24 mouse cellular contexts compared by ENCODE assay signal in the genomic region with DNA sequence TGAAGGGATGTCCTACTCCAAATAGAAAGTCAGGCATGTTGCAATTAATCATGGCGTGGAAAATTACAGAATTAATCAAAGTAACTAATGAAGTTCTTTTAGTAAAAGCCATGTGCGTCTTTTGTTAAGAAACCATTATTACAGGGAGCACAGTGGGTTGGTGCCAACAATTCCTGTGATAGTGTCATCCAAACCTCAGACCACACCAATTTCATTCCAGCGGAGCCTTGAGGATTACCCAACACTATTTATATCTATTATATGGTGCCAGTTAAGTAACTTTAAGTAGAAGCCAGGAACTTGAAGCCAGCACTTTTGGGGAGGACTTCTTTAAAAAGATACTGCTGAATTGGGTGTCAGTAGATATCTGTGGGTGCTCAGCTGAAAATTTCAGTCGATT.
DNase-seq lines count a peak whose midpoint lies in the region; ATAC-seq and TF ChIP-seq lines count a peak whose summit lies in the region.
"Had no signal": no experiment of that assay in that cellular context is flagged by ENCODE, and none has a peak within 500 bp of the region (broad histone marks: within the 10 kb centered on the region; RNA-seq: fewer than 3 reads in every experiment).

No protein-coding gene starts in this region.

- no peaks in the 10 kb centered on the region for H3K79me2 ChIP-seq in C2C12 (ENCODE audit: control insufficient read depth, insufficient read depth)

- in situ Hi-C loops in Patski (cut with MboI; ENCODE audit: low pct_unique_long_range_greater_than_20kb), result no loop called here

- CTCF ChIA-PET in Patski (lab: Charles Lee), result no interaction called here

- WGBS in embryonic facial prominence, embryonic 14.5 days, result 81% methylated on average over 4 of the region's 4 CpGs
- WGBS in embryonic facial prominence, embryonic 10.5 days, result 85% methylated on average over 4 of the region's 4 CpGs
- 53% methylated on average over 4 of the region's 4 CpGs for WGBS in lung, postnatal 0 days
- WGBS in hindbrain, embryonic 13.5 days, result 83% methylated on average over 4 of the region's 4 CpGs

- H3K27me3 ChIP-seq in embryonic facial prominence, embryonic 14.5 days (replicated peaks; ENCODE audit: control insufficient read depth, insufficient read depth, low read length), result no peaks in the 10 kb centered on the region
- no peaks in the 10 kb centered on the region for H3K27me3 ChIP-seq in embryonic facial prominence, embryonic 10.5 days (replicated peaks; ENCODE audit: low read depth, poor library complexity, severe bottlenecking)
- no peaks in the 10 kb centered on the region for H3K27me3 ChIP-seq in lung, postnatal 0 days (replicated peaks; ENCODE audit: insufficient read depth, low read length)
- H3K27me3 ChIP-seq in C2C12 (ENCODE audit: control insufficient read depth, insufficient read depth, insufficient read length) (no peaks in the 10 kb centered on the region), Patski (no peaks in the 10 kb centered on the region)
- no peaks in the 10 kb centered on the region for H3K27me3 ChIP-seq in hindbrain, embryonic 13.5 days
- H3K27me3 ChIP-seq: embryonic facial prominence, embryonic 12.5 days; forebrain, embryonic 12.5 days; forebrain, embryonic 15.5 days; heart, embryonic 13.5 days; hindbrain, embryonic 15.5 days had no signal

- no peak overlapping the region for H3ac ChIP-seq in C2C12 (ENCODE audit: control insufficient read depth, insufficient read length, low read depth)

- no peak overlapping the region for H3K9ac ChIP-seq in embryonic facial prominence, embryonic 14.5 days (ENCODE audit: low read depth, low read length)
- no peak overlapping the region for H3K9ac ChIP-seq in lung, postnatal 0 days (replicated peaks; ENCODE audit: low read depth)
- no peak overlapping the region for H3K9ac ChIP-seq in hindbrain, embryonic 13.5 days
- H3K9ac ChIP-seq: embryonic facial prominence, embryonic 12.5 days; forebrain, embryonic 12.5 days; forebrain, embryonic 15.5 days; heart, embryonic 13.5 days; hindbrain, embryonic 15.5 days had no signal

- no peak for TF ChIP-seq EP300 in lung, postnatal 0 days (IDR thresholded peaks at IDR 0.05)

- H3K79me3 ChIP-seq in C2C12 (ENCODE audit: low read depth), result no peaks in the 10 kb centered on the region

- H3K36me3 ChIP-seq in embryonic facial prominence, embryonic 14.5 days (ENCODE audit: control insufficient read depth, insufficient read depth, low read length), result no peaks in the 10 kb centered on the region
- H3K36me3 ChIP-seq in embryonic facial prominence, embryonic 10.5 days (replicated peaks), result no peaks in the 10 kb centered on the region
- no peaks in the 10 kb centered on the region for H3K36me3 ChIP-seq in lung, postnatal 0 days (ENCODE audit: insufficient read depth, low read length)
- H3K36me3 ChIP-seq in C2C12 (ENCODE audit: control insufficient read depth, insufficient read depth), result no peaks in the 10 kb centered on the region
- H3K36me3 ChIP-seq in hindbrain, embryonic 13.5 days, result no peaks in the 10 kb centered on the region
- H3K36me3 ChIP-seq: embryonic facial prominence, embryonic 12.5 days; forebrain, embryonic 12.5 days; forebrain, embryonic 15.5 days; heart, embryonic 10.5 days; heart, embryonic 13.5 days; hindbrain, embryonic 15.5 days had no signal

- H3K4me3 ChIP-seq in embryonic facial prominence, embryonic 14.5 days (ENCODE audit: low read depth, low read length), result no peak overlapping the region
- H3K4me3 ChIP-seq in embryonic facial prominence, embryonic 10.5 days, result no peak overlapping the region
- H3K4me3 ChIP-seq in lung, postnatal 0 days (ENCODE audit: low read depth, low read length), result no peak overlapping the region
- H3K4me3 ChIP-seq in C2C12 (ENCODE audit: insufficient read depth, poor library complexity, severe bottlenecking), result no peak overlapping the region
- H3K4me3 ChIP-seq in hindbrain, embryonic 13.5 days, result no peak overlapping the region
- H3K4me3 ChIP-seq: embryonic facial prominence, embryonic 12.5 days; erythroblast, embryonic 14.5 days; forebrain, embryonic 12.5 days; forebrain, embryonic 15.5 days; heart, adult 2 months; heart, embryonic 10.5 days; heart, embryonic 13.5 days; hindbrain, embryonic 15.5 days had no signal

- H3K9me3 ChIP-seq in embryonic facial prominence, embryonic 14.5 days (ENCODE audit: control insufficient read depth, low read length), result no peaks in the 10 kb centered on the region
- H3K9me3 ChIP-seq in embryonic facial prominence, embryonic 10.5 days, result no peaks in the 10 kb centered on the region
- no peaks in the 10 kb centered on the region for H3K9me3 ChIP-seq in lung, postnatal 0 days (ENCODE audit: low read length)
- H3K9me3 ChIP-seq in hindbrain, embryonic 13.5 days, result no peaks in the 10 kb centered on the region
- H3K9me3 ChIP-seq: embryonic facial prominence, embryonic 12.5 days; forebrain, embryonic 12.5 days; forebrain, embryonic 15.5 days; heart, embryonic 10.5 days; heart, embryonic 13.5 days; hindbrain, embryonic 15.5 days had no signal

- ATAC-seq in embryonic facial prominence, embryonic 14.5 days (ENCODE audit: low read depth), result no peak
- ATAC-seq in lung, postnatal 0 days, result peak; percentile 54; the same call in 1 of the 2 replicates
- ATAC-seq in Patski, result no peak
- no peak for ATAC-seq in hindbrain, embryonic 13.5 days (ENCODE audit: low FRiP score)
- no peak for ATAC-seq in activated CD4-positive, CD25-positive, alpha-beta regulatory T cell, adult 4 months
- ATAC-seq: forebrain, embryonic 15.5 days had no signal

- DNase-seq in embryonic facial prominence, embryonic 14.5 days (ENCODE audit: low spot score), result peak; percentile 41
- DNase-seq in embryonic facial prominence, embryonic 10.5 days (ENCODE audit: low spot score), result no peak
- peak; percentile 54 for DNase-seq in lung, postnatal 0 days (ENCODE audit: low spot score)
- DNase-seq in lung, postnatal 14 days, result no peak
- DNase-seq in Patski (ENCODE audit: low read depth, low spot score), result peak; percentile 35
- DNase-seq: adrenal gland, postnatal 10 days; cerebellum, adult 18-20 months; cerebellum, adult 9-10 months; cerebellum, postnatal 14 days; gastrocnemius, postnatal 10 days; gastrocnemius, postnatal 36 days; heart, adult 2 months; heart, postnatal 14 days; heart, postnatal 4 days had no signal

- TF ChIP-seq CTCF in lung, postnatal 0 days (IDR thresholded peaks at IDR 0.05), result no peak
- TF ChIP-seq CTCF in C2C12 (IDR thresholded peaks at IDR 0.05; ENCODE audit: control insufficient read depth, insufficient read depth, insufficient read length) (no peak), Patski (IDR thresholded peaks at IDR 0.05) (no peak)

- POLR2A ChIA-PET in Patski (lab: Charles Lee), result no interaction called here

- H3K4me2 ChIP-seq in embryonic facial prominence, embryonic 14.5 days (ENCODE audit: low read depth, low read length), result no peak overlapping the region
- no peak overlapping the region for H3K4me2 ChIP-seq in lung, postnatal 0 days (replicated peaks; ENCODE audit: low read depth, low read length)
- no peak overlapping the region for H3K4me2 ChIP-seq in hindbrain, embryonic 13.5 days
- H3K4me2 ChIP-seq: embryonic facial prominence, embryonic 12.5 days; forebrain, embryonic 12.5 days; forebrain, embryonic 15.5 days; heart, embryonic 13.5 days; hindbrain, embryonic 15.5 days had no signal

- peaks cover 15% of the 10 kb centered on the region for H3K4me1 ChIP-seq in embryonic facial prominence, embryonic 14.5 days (ENCODE audit: control insufficient read depth, insufficient read depth, low read length)
- no peaks in the 10 kb centered on the region for H3K4me1 ChIP-seq in embryonic facial prominence, embryonic 10.5 days
- H3K4me1 ChIP-seq in lung, postnatal 0 days (ENCODE audit: insufficient read depth, low read depth, low read length), result no peaks in the 10 kb centered on the region
- no peaks in the 10 kb centered on the region for H3K4me1 ChIP-seq in hindbrain, embryonic 13.5 days (replicated peaks)
- H3K4me1 ChIP-seq: embryonic facial prominence, embryonic 12.5 days; heart, embryonic 10.5 days; heart, embryonic 13.5 days had no signal

- no peak overlapping the region for H3K27ac ChIP-seq in embryonic facial prominence, embryonic 14.5 days (replicated peaks; ENCODE audit: low read depth, low read length)
- no peak overlapping the region for H3K27ac ChIP-seq in embryonic facial prominence, embryonic 10.5 days (replicated peaks)
- H3K27ac ChIP-seq in lung, postnatal 0 days (ENCODE audit: low read length), result no peak overlapping the region
- H3K27ac ChIP-seq in hindbrain, embryonic 13.5 days, result no peak overlapping the region
- H3K27ac ChIP-seq: embryonic facial prominence, embryonic 12.5 days; forebrain, embryonic 12.5 days; forebrain, embryonic 15.5 days; heart, adult 2 months; heart, embryonic 10.5 days; heart, embryonic 13.5 days; hindbrain, embryonic 15.5 days had no signal

TF ChIP-seq in C2C12, 6 proteins besides CTCF, POLR2A, EP300 and RAD21:
- TF ChIP-seq USF1 (IDR thresholded peaks at IDR 0.05; ENCODE audit: low read depth) (no peak), CEBPB (IDR thresholded peaks at IDR 0.05; ENCODE audit: low read depth) (peak; percentile 64)

Comparison
In these comparisons a context has a peak if more than half of its experiments do, and no peak if none do; other contexts are left out.
1. DNase-seq: peak in embryonic facial prominence, embryonic 14.5 days (single experiment), lung, postnatal 0 days (single experiment) and Patski (single experiment); none in embryonic facial prominence, embryonic 10.5 days (single experiment) and lung, postnatal 14 days (single experiment).